Mouse (Mus musculus) myocyte (in vitro differentiated cells): Measurements from ENCODE around the gene Krtap28-13. TPM values are rescaled to one million over a fixed set of nuclear protein-coding genes. Genes with fewer than 3 reads are reported as not detected.

Experiments used
- H3K27me3 ChIP-seq: one replicate; pipeline ENCODE4 v1.6.1; 2011; ENCODE audit not compliant: control insufficient read depth, insufficient read depth, insufficient read length
- H3K36me3 ChIP-seq: one replicate; pipeline ENCODE4 v1.6.1; 2011; ENCODE audit not compliant: control insufficient read depth, insufficient read depth
- H3K4me2 ChIP-seq: one replicate; pipeline ENCODE4 v1.6.1; 2011; ENCODE audit warnings: low read depth, control low read depth
- H3K4me3 ChIP-seq: one replicate; pipeline ENCODE4 v1.5.1; 2011; ENCODE audit warnings: mild to moderate bottlenecking, control low read depth, moderate library complexity
- H3K79me2 ChIP-seq: one replicate; pipeline ENCODE4 v1.6.1; 2011; ENCODE audit not compliant: control insufficient read depth, insufficient read depth
- H3ac ChIP-seq: one replicate; pipeline ENCODE4 v1.6.1; 2011; ENCODE audit not compliant: control insufficient read depth, insufficient read length
- CEBPB ChIP-seq: IDR thresholded peaks from 2 replicates; pipeline ENCODE4 v1.6.1; 2011; ENCODE audit warnings: mild to moderate bottlenecking, moderate library complexity; ENCODE audit not compliant: poor library complexity, insufficient read depth, severe bottlenecking
- E2F4 ChIP-seq: IDR thresholded peaks from one replicate; pipeline ENCODE4 v1.6.1; 2011; ENCODE audit warnings: mild to moderate bottlenecking, control low read depth, moderate library complexity; ENCODE audit not compliant: insufficient read depth
- MAX ChIP-seq: IDR thresholded peaks from one replicate; pipeline ENCODE4 v1.6.1; 2011; ENCODE audit warnings: low read depth, mild to moderate bottlenecking, control low read depth
- MYOD1 ChIP-seq, 3 experiments: IDR thresholded peaks; one replicate each; pipeline ENCODE4 v1.6.1; 2011; ENCODE audit warnings: control low read depth in 2 of 3, low read depth in 2 of 3, mild to moderate bottlenecking in 2 of 3, moderate library complexity in 1 of 3; ENCODE audit not compliant: insufficient read length in 2 of 3, control insufficient read depth in 1 of 3
- MYOG ChIP-seq, 3 experiments: IDR thresholded peaks; one replicate each; pipeline ENCODE4 v1.6.1; 2011; ENCODE audit warnings: control low read depth in 2 of 3, low read depth in 2 of 3, mild to moderate bottlenecking in 2 of 3; ENCODE audit not compliant: insufficient read length in 2 of 3, control insufficient read depth in 1 of 3, insufficient read depth in 1 of 3
- POLR2A ChIP-seq: IDR thresholded peaks from one replicate; pipeline ENCODE4 v1.6.1; 2011; ENCODE audit warnings: low read depth, mild to moderate bottlenecking, control low read depth, moderate library complexity; ENCODE audit not compliant: insufficient read length
- POLR2AphosphoS2 ChIP-seq: IDR thresholded peaks from one replicate; pipeline ENCODE4 v1.6.1; 2011; ENCODE audit warnings: low read depth, control low read depth; ENCODE audit not compliant: insufficient read length
- REST ChIP-seq: IDR thresholded peaks from one replicate; pipeline ENCODE4 v1.6.1; 2011; ENCODE audit warnings: mild to moderate bottlenecking, control low read depth, moderate library complexity; ENCODE audit not compliant: insufficient read depth, insufficient read length
- SRF ChIP-seq: IDR thresholded peaks from one replicate; pipeline ENCODE4 v1.6.1; 2011; ENCODE audit warnings: low read depth; ENCODE audit not compliant: control insufficient read depth, insufficient read length
- TCF12 ChIP-seq: IDR thresholded peaks from one replicate; pipeline ENCODE4 v1.6.1; 2011; ENCODE audit warnings: mild to moderate bottlenecking, control low read depth; ENCODE audit not compliant: poor library complexity, insufficient read depth, severe bottlenecking
- TCF3 ChIP-seq: IDR thresholded peaks from one replicate; pipeline ENCODE4 v1.6.1; 2011; ENCODE audit warnings: low read depth, control low read depth; ENCODE audit not compliant: insufficient read length
- USF1 ChIP-seq: IDR thresholded peaks from one replicate; pipeline ENCODE4 v1.6.1; 2011; ENCODE audit warnings: low read depth, mild to moderate bottlenecking, control low read depth, moderate library complexity
- polyA plus RNA-seq: library from polyadenylated mRNA; unstranded; fragments of >200 nt; fragmentation: generic; extraction: Trizol; gene quantifications from one replicate; pipeline ENCODE4 v1.2.1, GENCODE M21; 2012; ENCODE audit warnings: missing spikeins

Gene Krtap28-13
- polyA plus RNA-seq, 1 experiment: not detected

GRCm38 (mm10) chr1:83039080-83039479, 21.6 kb upstream of the Krtap28-13 start:
- Histone ChIP-seq H3K36me3 (no peaks in the 10 kb centered on the region), H3ac (no peak overlapping the region), H3K4me3 (no peak overlapping the region), H3K79me2 (no peaks in the 10 kb centered on the region), H3K27me3 (peaks cover 10% of the 10 kb centered on the region), H3K4me2 (no peak overlapping the region)
- TF ChIP-seq POLR2A: no peak
- no peak for TF ChIP-seq POLR2AphosphoS2
- TF ChIP-seq REST: no peak
- no peak for TF ChIP-seq MYOD1 (IDR thresholded peaks at IDR 0.05; ENCODE audit: control insufficient read depth in 1 of 3, insufficient read length in 2 of 3, low read depth in 2 of 3)
- no peak for TF ChIP-seq TCF3
- no peak for TF ChIP-seq CEBPB
- TF ChIP-seq MAX: no peak

- Histone ChIP-seq H3K4me2 (no peak within 1 kb of the TSS), H3K4me3 (no peak within 1 kb of the TSS), H3K79me2 (no peaks in the 10 kb centered on the region), H3K27me3 (peaks cover 10% of the 10 kb centered on the region), H3K36me3 (no peaks in the 10 kb centered on the region), H3ac (no peak within 1 kb of the TSS)
- TF ChIP-seq MYOD1 (IDR thresholded peaks at IDR 0.05; ENCODE audit: control insufficient read depth in 1 of 3, insufficient read length in 2 of 3, low read depth in 2 of 3) (no peak), E2F4 (no peak), CEBPB (no peak), SRF (no peak), MYOG (IDR thresholded peaks at IDR 0.05; ENCODE audit: control insufficient read depth in 1 of 3, insufficient read depth in 1 of 3, insufficient read length in 2 of 3, low read depth in 2 of 3) (no peak), TCF12 (no peak), REST (no peak), USF1 (no peak), POLR2A (no peak), MAX (no peak)
These were observed 18.4 kb upstream of the Krtap28-13 start, which contains the start of gene Krtap28-10 for GRCm38 (mm10) chr1:83042380-83042779. TSS of gene Krtap28-10 (minus strand) at chr1:83042480.

GRCm38 (mm10) chr1:83044882-83045427, 15.8 kb upstream of the Krtap28-13 start, which contains the start of gene Gm47969:
TSS of gene Gm47969 (plus strand) at chr1:83044932.
- Histone ChIP-seq H3K4me3 (no peak within 1 kb of the TSS), H3K79me2 (no peaks in the 10 kb centered on the region), H3K4me2 (no peak within 1 kb of the TSS), H3K27me3 (peaks cover 5% of the 10 kb centered on the region), H3ac (no peak within 1 kb of the TSS), H3K36me3 (no peaks in the 10 kb centered on the region)
- TF ChIP-seq POLR2A (no peak), CEBPB (no peak), REST (no peak), USF1 (no peak), MYOG (IDR thresholded peaks at IDR 0.05; ENCODE audit: control insufficient read depth in 1 of 3, insufficient read depth in 1 of 3, insufficient read length in 2 of 3, low read depth in 2 of 3) (no peak), MAX (no peak), MYOD1 (IDR thresholded peaks at IDR 0.05; ENCODE audit: control insufficient read depth in 1 of 3, insufficient read length in 2 of 3, low read depth in 2 of 3) (no peak), SRF (no peak), TCF3 (no peak), E2F4 (no peak), TCF12 (no peak)

GRCm38 (mm10) chr1:83058481-83058880, 2.2 kb upstream of the Krtap28-13 start:
- no peak overlapping the region for H3K4me3 ChIP-seq

GRCm38 (mm10) chr1:83059278-83059677, 1.5 kb upstream of the Krtap28-13 start, which contains the start of gene A030005K14Rik:
TSS of gene A030005K14Rik (minus strand) at chr1:83059378.
- Histone ChIP-seq H3ac (no peak within 1 kb of the TSS), H3K36me3 (no peaks in the 10 kb centered on the region), H3K79me2 (no peaks in the 10 kb centered on the region), H3K4me2 (no peak within 1 kb of the TSS), H3K4me3 (no peak within 1 kb of the TSS), H3K27me3 (peaks cover 5% of the 10 kb centered on the region)
- TF ChIP-seq TCF12 (no peak), REST (no peak), TCF3 (no peak), POLR2AphosphoS2 (no peak), CEBPB (no peak), E2F4 (no peak), SRF (no peak), MYOG (IDR thresholded peaks at IDR 0.05; ENCODE audit: control insufficient read depth in 1 of 3, insufficient read depth in 1 of 3, insufficient read length in 2 of 3, low read depth in 2 of 3) (no peak), USF1 (no peak), MAX (no peak), POLR2A (no peak)

More at GRCm38 (mm10) chr1:83058481-83058880, 2.2 kb upstream of the Krtap28-13 start:
- no peaks in the 10 kb centered on the region for H3K79me2 ChIP-seq
- H3K27me3 ChIP-seq: peaks cover 5% of the 10 kb centered on the region
- no peak overlapping the region for H3K4me2 ChIP-seq
- no peak for TF ChIP-seq CEBPB
- no peak for TF ChIP-seq TCF3
- TF ChIP-seq REST: no peak
- TF ChIP-seq TCF12: no peak
- no peak for TF ChIP-seq SRF
- TF ChIP-seq USF1: no peak
- TF ChIP-seq E2F4: no peak
- TF ChIP-seq MAX: no peak
- H3ac ChIP-seq: no peak overlapping the region
- H3K36me3 ChIP-seq: no peaks in the 10 kb centered on the region
